Mouse (Mus musculus) right cerebral cortex, postnatal 36 days (tissue): ENCODE results near the gene Plscr1.
A peak's percentile ranks its signal among the peaks of the same experiment; 100 is the strongest.

Experiments
- DNase-seq, 2 experiments: peaks; one replicate each; pipeline ENCODE4 v3.0.0; 2022; ENCODE audit warnings: low spot score in 2 of 2, mixed read lengths in 1 of 2

Plscr1 gene

DNA sequence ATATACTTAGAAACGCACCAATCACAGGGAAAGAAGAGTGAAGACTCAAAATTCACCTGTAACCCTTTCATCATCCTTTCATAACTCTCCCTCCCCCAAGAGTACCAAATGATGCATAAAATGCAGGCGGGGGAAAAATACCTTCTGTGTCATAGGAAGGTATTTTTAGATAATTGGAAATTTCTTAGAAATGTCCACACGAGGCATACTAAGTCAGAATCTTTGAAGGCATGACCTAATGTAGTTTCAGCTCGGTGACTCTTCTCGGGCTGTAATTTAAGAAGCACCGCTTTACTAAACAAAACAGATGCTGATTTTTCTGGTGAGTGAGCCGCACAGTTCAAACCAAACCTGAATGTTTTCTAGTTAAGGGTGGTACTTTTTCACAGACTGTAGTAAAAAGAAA, at the start of gene Plscr1:
TSS of gene Plscr1 (plus strand) at position 304 of the 406 bp plus-strand sequence.
- DNase-seq = no peak

- DNase-seq = no peak
These were observed 45.2 kb upstream of the Plscr1 start for GRCm38 (mm10) chr9:92204397-92204796.

DNA sequence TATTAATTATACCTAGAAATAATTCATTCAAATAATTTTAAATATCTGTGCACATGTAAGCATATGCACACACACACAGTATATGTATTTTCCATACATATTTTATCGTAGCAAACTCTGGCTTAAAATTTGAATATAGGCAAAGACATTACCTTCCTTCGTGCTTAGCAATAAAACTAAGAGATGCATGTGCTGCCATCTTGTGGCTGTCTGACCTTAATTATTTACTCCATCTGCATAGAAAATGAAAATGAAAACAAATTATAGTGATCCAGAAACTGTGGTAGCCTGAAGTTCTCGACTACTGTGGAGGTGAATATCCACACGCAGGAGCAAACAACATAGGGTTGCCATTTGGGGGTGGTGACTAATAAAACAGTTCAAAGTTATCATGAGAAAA, 42.2 kb upstream of the Plscr1 start:
- peak in 1 of 2 experiments; percentile 15 for DNase-seq

GRCm38 (mm10) chr9:92207757-92208156, 41.8 kb upstream of the Plscr1 start:
- DNase-seq = no peak

GRCm38 (mm10) chr9:92209850-92210249, 39.7 kb upstream of the Plscr1 start:
- DNase-seq = no peak

- DNase-seq = no peak
These were observed 39.1 kb upstream of the Plscr1 start for GRCm38 (mm10) chr9:92210386-92210967.

DNA sequence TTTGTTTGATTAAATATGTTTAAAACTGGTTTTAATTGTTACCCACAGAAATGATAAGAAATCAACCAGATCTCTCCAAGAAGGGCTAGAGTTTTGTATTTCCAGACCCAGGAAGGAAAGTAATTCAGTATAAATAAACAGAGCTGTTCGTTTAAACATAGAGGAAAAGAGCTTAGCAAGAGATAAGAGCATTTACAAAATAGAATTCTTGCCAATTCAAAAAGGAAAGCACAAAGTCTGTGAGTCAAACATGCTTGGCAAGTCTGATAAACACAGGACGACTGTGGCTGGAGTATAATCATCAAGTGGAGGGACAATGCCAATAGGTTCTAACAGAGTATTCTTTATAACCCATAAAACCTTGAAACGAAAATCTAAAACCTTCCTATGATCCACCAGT, 38.5 kb upstream of the Plscr1 start:
- DNase-seq = no peak

DNA sequence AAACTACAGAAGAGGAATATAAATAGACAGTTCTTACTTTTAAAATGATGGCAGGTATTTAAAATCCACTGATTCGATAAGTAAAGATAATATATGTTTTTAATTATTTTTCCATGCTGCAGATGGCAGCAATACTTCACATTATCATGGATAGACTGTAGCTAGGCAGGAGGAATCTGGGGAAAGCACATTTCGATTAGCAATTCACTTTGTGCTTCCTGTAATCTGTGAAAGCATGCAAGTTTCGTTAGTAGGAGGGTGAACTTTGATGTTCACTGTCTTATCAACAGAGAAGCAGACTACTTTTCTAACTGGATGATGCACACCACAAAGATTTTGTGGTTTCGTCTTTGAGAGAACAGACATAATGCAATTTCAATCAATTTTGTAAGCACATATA, 32.1 kb upstream of the Plscr1 start:
- DNase-seq = no peak

DNA sequence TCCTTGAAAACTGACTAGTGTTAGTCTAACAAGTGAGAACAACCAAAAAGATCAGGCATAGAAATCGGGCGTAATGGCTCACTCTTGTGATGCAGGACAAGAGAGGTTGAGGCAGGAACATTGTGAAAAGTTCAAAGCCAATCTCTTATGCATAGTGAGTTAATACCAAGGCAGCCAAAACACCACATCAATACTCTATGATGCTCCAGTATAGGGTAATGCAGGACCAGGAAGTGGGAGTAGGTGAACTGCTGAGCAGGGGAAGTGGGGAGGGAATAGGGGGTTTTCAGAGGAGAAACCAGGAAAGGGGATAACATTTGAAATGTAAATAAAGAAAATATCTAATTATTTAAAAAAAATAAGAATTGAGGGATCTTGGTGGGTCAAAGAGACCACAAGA, 31.7 kb upstream of the Plscr1 start:
- no peak for DNase-seq

- no peak for DNase-seq
These were observed 29.4 kb upstream of the Plscr1 start for GRCm38 (mm10) chr9:92220151-92220550.

GRCm38 (mm10) chr9:92221480-92221879, 28.1 kb upstream of the Plscr1 start:
- DNase-seq = no peak

DNA sequence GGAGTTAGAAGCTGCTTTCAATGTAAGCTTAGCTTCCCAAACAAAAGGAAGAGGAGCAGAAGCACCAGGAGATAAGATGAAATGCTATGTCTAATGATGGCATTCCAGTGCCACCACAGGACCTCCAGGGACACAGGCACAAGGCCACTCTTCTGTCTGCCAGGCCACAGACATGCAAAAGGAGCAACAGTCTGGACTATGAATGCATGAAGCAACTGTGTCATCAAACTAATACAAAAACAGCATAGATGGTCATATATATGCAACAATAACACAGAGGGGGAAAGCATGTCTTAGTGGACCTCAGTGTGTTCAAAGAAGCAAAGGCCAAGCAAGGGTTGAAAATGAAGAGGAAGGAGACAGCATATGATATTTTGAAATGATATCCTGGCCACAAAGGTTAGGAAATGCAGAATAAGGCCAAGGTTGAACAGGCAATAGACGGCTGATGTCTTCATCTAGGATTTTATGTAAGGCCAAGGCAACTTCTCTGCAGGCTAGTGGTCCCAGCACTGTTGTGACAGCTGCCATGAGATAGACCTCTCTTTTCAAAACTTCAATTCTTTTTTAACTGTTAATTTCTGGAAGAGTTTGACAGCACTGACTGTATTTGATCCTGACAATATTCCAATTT, 24.8 kb upstream of the Plscr1 start:
- no peak for DNase-seq

DNA sequence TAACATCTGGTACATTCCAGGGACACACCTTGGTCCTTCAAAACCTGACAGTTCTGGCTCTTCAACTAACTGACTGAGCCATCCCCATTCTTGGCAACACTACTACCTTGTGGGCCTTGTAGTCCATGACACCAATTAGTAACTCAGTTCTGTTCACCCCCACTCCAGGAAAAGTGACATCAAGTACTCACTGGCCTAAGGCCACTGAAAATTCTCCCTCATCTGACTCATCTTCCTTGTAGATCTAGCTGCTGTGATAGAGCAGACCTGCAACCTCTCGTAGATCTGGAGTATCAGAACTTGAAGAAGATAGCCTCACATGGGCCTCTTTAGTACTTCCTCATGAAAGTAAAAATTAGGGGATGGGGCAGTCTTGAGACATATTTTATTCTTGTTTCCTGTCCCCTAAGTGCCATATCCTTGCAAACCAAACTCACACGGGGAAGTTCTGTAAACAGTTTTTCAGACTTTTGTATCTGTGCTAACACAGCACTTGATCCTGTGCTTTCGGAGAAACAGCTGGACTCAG, 23.4 kb upstream of the Plscr1 start:
- DNase-seq = no peak

DNA sequence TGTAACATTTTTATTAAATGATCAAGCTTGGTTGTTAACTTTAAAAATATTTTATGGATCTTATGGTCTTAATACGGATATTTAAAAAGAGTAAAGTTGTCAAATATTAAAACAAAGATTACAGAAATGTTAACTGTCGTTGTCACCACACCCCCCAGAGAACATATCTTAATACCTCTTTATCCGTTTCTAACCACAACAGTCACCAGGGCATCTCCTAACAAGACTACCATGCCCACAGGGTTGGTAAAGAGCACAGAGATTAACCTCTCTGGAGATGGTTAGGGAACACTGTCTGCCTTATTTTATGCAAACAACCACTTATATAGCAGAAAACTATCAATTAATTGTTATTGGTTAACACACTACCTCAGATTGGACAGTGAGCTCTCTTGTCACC, 22.8 kb upstream of the Plscr1 start:
- DNase-seq = no peak

- no peak for DNase-seq
These were observed 20.4 kb upstream of the Plscr1 start for GRCm38 (mm10) chr9:92228867-92229832.

- DNase-seq = no peak
These were observed 19.7 kb upstream of the Plscr1 start for GRCm38 (mm10) chr9:92229833-92230205.

GRCm38 (mm10) chr9:92234901-92235458, 14.6 kb upstream of the Plscr1 start:
- DNase-seq = no peak

- no peak for DNase-seq
These were observed 640 bp upstream of the Plscr1 start for GRCm38 (mm10) chr9:92248773-92249446.

- peak; percentile 6 to 17 for DNase-seq
These were observed 630 bp downstream of the Plscr1 start for GRCm38 (mm10) chr9:92249987-92250772.

GRCm38 (mm10) chr9:92252718-92253117, 3.2 kb downstream of the Plscr1 start:
- no peak for DNase-seq
